Mouse (Mus musculus): ENCODE results near the gene Lsm6. TPM values are rescaled to one million over a fixed set of nuclear protein-coding genes. Genes with fewer than 3 reads are reported as not detected.

Lsm6 gene
- 93.2 and 100.0 TPM in 2 replicates for polyA plus RNA-seq (2015; fragmentation: Nextera tagmentation; extraction: Ambion mirVana)

DNA sequence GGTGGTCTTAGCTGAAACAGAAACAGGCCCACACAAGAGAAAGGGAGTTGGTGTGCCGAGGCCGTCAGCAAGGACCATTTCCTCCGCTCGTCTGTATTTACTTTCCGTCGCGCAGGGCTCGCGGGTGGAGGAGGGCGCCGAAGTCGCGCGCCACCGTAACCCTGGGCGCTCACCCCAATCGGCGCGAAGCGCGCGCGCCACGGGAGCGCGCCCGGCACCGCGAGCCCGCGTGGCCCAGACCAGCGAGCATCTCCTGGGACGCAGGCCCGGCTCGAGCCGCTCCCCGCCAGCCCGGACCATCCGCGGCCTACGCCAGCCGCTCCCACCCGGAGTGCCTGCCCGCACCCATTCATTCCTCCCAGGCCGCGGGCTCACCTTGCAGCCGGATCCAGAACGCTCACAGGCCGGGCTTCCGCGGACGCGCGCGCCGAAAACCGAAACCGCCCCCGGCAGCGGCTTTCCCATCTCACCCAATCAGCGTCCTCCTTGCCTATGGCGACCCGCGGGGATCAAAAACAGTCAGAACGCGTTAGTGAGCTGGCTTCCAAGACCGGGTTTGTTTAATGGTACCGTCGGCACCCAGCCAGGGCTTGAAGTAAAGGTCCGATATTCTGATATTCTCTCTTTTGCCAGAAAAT lies at the start of gene Lsm6:
Gene Lsm6 (minus strand): TSS at position 468 of the 638 bp plus-strand sequence.
- peak within 1 kb of the TSS; percentile 85 for H3K4me3 ChIP-seq (ENCODE audit: low read depth, low read length)
- no peaks in the 10 kb centered on the region for H3K4me1 ChIP-seq (replicated peaks; ENCODE audit: control insufficient read depth, insufficient read depth, low read length)
- TF ChIP-seq CTCF (IDR thresholded peaks at IDR 0.05; ENCODE audit: low read depth), result 0 out of 2 replicates have a peak, but pooled peaks have one; percentile 1
- H3K27me3 ChIP-seq (replicated peaks; ENCODE audit: control insufficient read depth, insufficient read depth, low read length), result no peaks in the 10 kb centered on the region
- peak within 1 kb of the TSS; percentile 62 for H3K4me2 ChIP-seq (replicated peaks; ENCODE audit: low read depth)
- peak; percentile 95 for ATAC-seq
- peak within 1 kb of the TSS; percentile 96 for H3K27ac ChIP-seq (ENCODE audit: low read depth, low read length)
- H3K9me3 ChIP-seq (ENCODE audit: control insufficient read depth), result no peaks in the 10 kb centered on the region
- WGBS, result under 1% methylated on average over 67 of the region's 70 CpGs
- H3K36me3 ChIP-seq (ENCODE audit: control insufficient read depth, insufficient read depth), result no peaks in the 10 kb centered on the region
- H3K9ac ChIP-seq (ENCODE audit: low read depth, low read length), result peak within 1 kb of the TSS; percentile 83

DNA sequence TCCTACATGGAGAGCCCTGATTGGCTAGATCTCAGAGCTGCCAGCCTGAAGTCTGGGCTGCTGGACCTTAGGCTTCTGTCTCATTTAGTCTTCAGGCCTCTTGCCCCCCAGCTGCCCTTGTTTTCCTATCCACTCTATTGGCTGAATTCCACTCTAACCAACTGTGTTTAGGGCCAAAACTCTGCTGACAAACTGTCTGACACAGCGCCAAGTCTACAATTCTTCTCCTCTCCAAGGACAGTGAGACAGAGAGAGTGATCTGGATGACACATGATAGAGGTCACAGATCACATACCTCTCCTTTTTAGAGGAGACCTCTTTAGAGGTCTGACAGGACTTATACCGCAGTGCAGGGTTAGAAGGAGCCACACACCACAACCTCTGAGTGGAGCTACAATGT lies 46.1 kb upstream of the Lsm6 start:
- Histone ChIP-seq H3K9me3 (ENCODE audit: control insufficient read depth) (no peaks in the 10 kb centered on the region), H3K27me3 (replicated peaks; ENCODE audit: control insufficient read depth, insufficient read depth, low read length) (no peaks in the 10 kb centered on the region), H3K27ac (ENCODE audit: low read depth, low read length) (no peak overlapping the region), H3K9ac (ENCODE audit: low read depth, low read length) (no peak overlapping the region), H3K4me3 (ENCODE audit: low read depth, low read length) (no peak overlapping the region), H3K36me3 (ENCODE audit: control insufficient read depth, insufficient read depth) (no peaks in the 10 kb centered on the region), H3K4me2 (replicated peaks; ENCODE audit: low read depth) (no peak overlapping the region), H3K4me1 (replicated peaks; ENCODE audit: control insufficient read depth, insufficient read depth, low read length) (no peaks in the 10 kb centered on the region)
- 85% methylated on average over 2 of the region's 2 CpGs for WGBS
- no peak for ATAC-seq
- TF ChIP-seq CTCF (IDR thresholded peaks at IDR 0.05; ENCODE audit: low read depth), result no peak

DNA sequence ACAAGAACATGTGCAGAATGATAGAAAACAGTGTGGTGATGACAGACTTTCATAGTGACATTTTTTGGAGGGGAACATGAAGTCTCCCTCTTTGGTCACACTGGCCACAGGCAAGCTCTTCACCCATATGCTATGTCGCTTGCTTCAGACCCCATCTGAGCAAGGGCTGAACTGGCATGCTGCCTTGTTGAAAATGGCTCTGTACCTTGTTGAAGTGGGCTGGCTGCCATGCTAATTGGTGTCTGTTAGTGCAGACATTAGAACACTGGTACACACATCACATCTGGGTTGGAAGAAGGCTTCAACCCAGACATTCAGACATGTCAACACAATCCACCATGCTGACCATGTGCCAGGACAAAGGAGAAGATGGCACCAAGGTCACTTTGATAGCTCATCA lies 42.1 kb upstream of the Lsm6 start:
- no peak overlapping the region for H3K27ac ChIP-seq (ENCODE audit: low read depth, low read length)
- no peak overlapping the region for H3K4me2 ChIP-seq (replicated peaks; ENCODE audit: low read depth)
- no peaks in the 10 kb centered on the region for H3K4me1 ChIP-seq (replicated peaks; ENCODE audit: control insufficient read depth, insufficient read depth, low read length)
- ATAC-seq, result no peak
- H3K9ac ChIP-seq (ENCODE audit: low read depth, low read length), result no peak overlapping the region
- no peak overlapping the region for H3K4me3 ChIP-seq (ENCODE audit: low read depth, low read length)
- no peak for TF ChIP-seq CTCF (IDR thresholded peaks at IDR 0.05; ENCODE audit: low read depth)
- H3K36me3 ChIP-seq (ENCODE audit: control insufficient read depth, insufficient read depth), result no peaks in the 10 kb centered on the region
- H3K9me3 ChIP-seq (ENCODE audit: control insufficient read depth), result no peaks in the 10 kb centered on the region
- no peaks in the 10 kb centered on the region for H3K27me3 ChIP-seq (replicated peaks; ENCODE audit: control insufficient read depth, insufficient read depth, low read length)
- 73% methylated on average over 1 of the region's 1 CpGs for WGBS

DNA sequence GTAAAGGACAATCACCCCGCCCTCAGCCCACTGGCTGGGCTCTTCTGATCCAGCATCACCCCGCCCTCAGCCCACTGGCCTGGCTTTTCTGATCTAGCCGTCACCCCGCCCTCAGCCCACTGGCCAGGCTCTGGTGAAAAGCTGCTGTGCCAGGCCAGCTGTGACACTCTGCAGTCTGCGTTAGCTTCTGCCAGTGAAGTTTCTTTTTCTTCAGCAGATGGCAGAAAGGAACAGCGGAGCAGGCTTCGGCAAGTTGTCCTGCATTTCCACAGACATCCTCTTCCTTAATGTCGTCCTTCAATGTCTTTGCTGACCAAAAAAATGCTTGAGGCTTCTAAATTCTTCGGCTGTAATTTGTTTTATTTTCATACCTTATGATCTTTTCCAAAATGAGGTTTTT lies 41.1 kb upstream of the Lsm6 start:
- Histone ChIP-seq H3K4me1 (replicated peaks; ENCODE audit: control insufficient read depth, insufficient read depth, low read length) (no peaks in the 10 kb centered on the region), H3K9me3 (ENCODE audit: control insufficient read depth) (no peaks in the 10 kb centered on the region), H3K27ac (ENCODE audit: low read depth, low read length) (no peak overlapping the region), H3K4me2 (replicated peaks; ENCODE audit: low read depth) (no peak overlapping the region), H3K4me3 (ENCODE audit: low read depth, low read length) (no peak overlapping the region), H3K36me3 (ENCODE audit: control insufficient read depth, insufficient read depth) (no peaks in the 10 kb centered on the region), H3K27me3 (replicated peaks; ENCODE audit: control insufficient read depth, insufficient read depth, low read length) (no peaks in the 10 kb centered on the region), H3K9ac (ENCODE audit: low read depth, low read length) (no peak overlapping the region)
- ATAC-seq, result no peak
- 67% methylated on average over 9 of the region's 9 CpGs for WGBS
- TF ChIP-seq CTCF (IDR thresholded peaks at IDR 0.05; ENCODE audit: low read depth), result no peak

DNA sequence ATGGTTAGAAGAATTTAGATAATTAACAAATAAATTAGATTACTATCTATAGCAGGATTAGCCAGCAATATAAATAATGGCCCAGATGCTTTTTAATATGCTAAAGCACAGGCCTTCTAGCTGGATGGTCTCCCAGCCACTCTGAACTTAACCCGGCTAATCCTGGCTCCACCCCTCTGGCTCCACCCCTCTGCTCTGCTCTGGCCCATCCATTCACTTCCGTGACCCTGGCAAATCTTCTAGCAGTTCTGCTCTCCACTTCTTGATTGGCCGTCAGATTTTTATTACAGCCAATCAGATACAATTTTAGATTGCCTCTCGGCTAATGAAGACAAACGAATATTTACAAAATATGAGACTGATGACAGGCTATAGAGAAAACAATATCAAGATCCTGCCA lies 39.8 kb upstream of the Lsm6 start:
- no peak overlapping the region for H3K27ac ChIP-seq (ENCODE audit: low read depth, low read length)
- no peaks in the 10 kb centered on the region for H3K9me3 ChIP-seq (ENCODE audit: control insufficient read depth)
- no peak for ATAC-seq
- H3K36me3 ChIP-seq (ENCODE audit: control insufficient read depth, insufficient read depth), result no peaks in the 10 kb centered on the region
- H3K9ac ChIP-seq (ENCODE audit: low read depth, low read length), result no peak overlapping the region
- H3K4me1 ChIP-seq (replicated peaks; ENCODE audit: control insufficient read depth, insufficient read depth, low read length), result no peaks in the 10 kb centered on the region
- no peak overlapping the region for H3K4me3 ChIP-seq (ENCODE audit: low read depth, low read length)
- TF ChIP-seq CTCF (IDR thresholded peaks at IDR 0.05; ENCODE audit: low read depth), result no peak
- H3K27me3 ChIP-seq (replicated peaks; ENCODE audit: control insufficient read depth, insufficient read depth, low read length), result no peaks in the 10 kb centered on the region
- WGBS, result 54% methylated on average over 5 of the region's 5 CpGs
- no peak overlapping the region for H3K4me2 ChIP-seq (replicated peaks; ENCODE audit: low read depth)

DNA sequence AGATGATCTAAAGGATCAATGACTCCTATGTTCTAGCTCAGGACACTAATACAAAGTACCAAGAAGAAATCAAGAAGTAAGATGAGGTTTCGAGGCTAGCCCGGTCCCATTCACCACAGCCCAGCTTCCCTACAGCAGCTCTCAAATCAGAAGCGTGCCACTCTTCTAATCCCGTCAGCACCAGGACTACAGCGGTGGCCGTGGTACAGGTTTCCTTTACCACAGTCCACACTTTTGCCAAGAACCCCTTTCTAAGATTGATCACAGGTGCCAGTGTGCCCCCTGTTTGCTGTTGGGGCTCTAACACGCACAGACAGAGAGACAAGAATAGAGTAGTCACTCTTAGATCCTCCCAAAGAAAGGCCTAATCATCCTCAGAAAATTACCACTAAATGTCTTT lies 36.5 kb upstream of the Lsm6 start:
- no peak overlapping the region for H3K9ac ChIP-seq (ENCODE audit: low read depth, low read length)
- no peaks in the 10 kb centered on the region for H3K4me1 ChIP-seq (replicated peaks; ENCODE audit: control insufficient read depth, insufficient read depth, low read length)
- no peak for TF ChIP-seq CTCF (IDR thresholded peaks at IDR 0.05; ENCODE audit: low read depth)
- H3K4me2 ChIP-seq (replicated peaks; ENCODE audit: low read depth), result no peak overlapping the region
- WGBS, result 92% methylated on average over 7 of the region's 7 CpGs
- H3K9me3 ChIP-seq (ENCODE audit: control insufficient read depth), result no peaks in the 10 kb centered on the region
- no peak for ATAC-seq
- no peak overlapping the region for H3K27ac ChIP-seq (ENCODE audit: low read depth, low read length)
- no peaks in the 10 kb centered on the region for H3K36me3 ChIP-seq (ENCODE audit: control insufficient read depth, insufficient read depth)
- no peaks in the 10 kb centered on the region for H3K27me3 ChIP-seq (replicated peaks; ENCODE audit: control insufficient read depth, insufficient read depth, low read length)
- H3K4me3 ChIP-seq (ENCODE audit: low read depth, low read length), result no peak overlapping the region
